Mouse (Mus musculus): ENCODE results near the gene Hils1.

- TF ChIP-seq CTCF (IDR thresholded peaks at IDR 0.05; ENCODE audit: insufficient read depth, low read length) = no peak
- peak; percentile 25; the same call in 1 of the 2 replicates for TF ChIP-seq POLR2A (IDR thresholded peaks at IDR 0.05; ENCODE audit: borderline replicate concordance, extremely low read depth, low read depth, low read length)
Measured at GRCm38 (mm10) chr11:94958065-94958858, 9.1 kb upstream of the Hils1 start.
